Mouse (Mus musculus) lung, embryonic 16.5 days (tissue): Measurements from ENCODE around the gene Rpl13. TPM values are rescaled to one million over a fixed set of nuclear protein-coding genes. Genes with fewer than 3 reads are reported as not detected.

Experiments used
- ATAC-seq: fragments of 200-750 bp; cut with Nextera tagmentation; 2 replicates; pipeline ENCODE4 v1.8.0; 2017; ENCODE audit warnings: low read depth, mild to moderate bottlenecking, moderate library complexity
- H3K27ac ChIP-seq: fragments of 300-500 bp; sonication (generic); 2 replicates; pipeline ENCODE4 v1.5.1; 2014; ENCODE audit warnings: mild to moderate bottlenecking, control low read depth, low read length
- H3K27me3 ChIP-seq: fragments of 300-500 bp; sonication (generic); 2 replicates; pipeline ENCODE4 v1.6.1; 2014; ENCODE audit warnings: low read depth, low read length, mixed read lengths; ENCODE audit not compliant: control insufficient read depth, insufficient read depth
- H3K36me3 ChIP-seq: fragments of 300-500 bp; sonication (generic); 2 replicates; pipeline ENCODE4 v1.6.1; 2014; ENCODE audit warnings: low read length; ENCODE audit not compliant: control insufficient read depth, insufficient read depth
- H3K4me1 ChIP-seq: fragments of 300-500 bp; sonication (generic); replicated peaks from 2 replicates; pipeline ENCODE4 v1.6.1; 2014; ENCODE audit warnings: low read length, mixed read lengths; ENCODE audit not compliant: control insufficient read depth, insufficient read depth
- H3K4me2 ChIP-seq: fragments of 300-500 bp; sonication (generic); 2 replicates; pipeline ENCODE4 v1.6.1; 2014; ENCODE audit warnings: low read depth, low read length, control low read depth
- H3K4me3 ChIP-seq: fragments of 300-500 bp; sonication (generic); 2 replicates; pipeline ENCODE4 v1.5.1; 2014; ENCODE audit warnings: mild to moderate bottlenecking, low read length, control low read depth
- H3K9ac ChIP-seq: fragments of 300-500 bp; sonication (generic); 2 replicates; pipeline ENCODE4 v1.6.1; 2014; ENCODE audit warnings: low read length, control low read depth
- H3K9me3 ChIP-seq: fragments of 300-500 bp; sonication (generic); 2 replicates; pipeline ENCODE4 v1.6.1; 2016; ENCODE audit warnings: low read length; ENCODE audit not compliant: control insufficient read depth
- WGBS: fragments of 180-500 bp; shearing (Covaris S2); extraction: QIAGEN DNeasy Blood & Tissue Kit; methylation state at CpG from one replicate; pipeline ENCODE4 v1.1.7; 2014; 5-methylcytosine and 5-hydroxymethylcytosine counted together
- polyA plus RNA-seq: library from polyadenylated mRNA; unstranded; fragments of >200 nt; fragmentation: Nextera tagmentation; extraction: Ambion mirVana; gene quantifications from 2 replicates; pipeline ENCODE4 v1.2.1, GENCODE M21; 2015

Rpl13 gene
- polyA plus RNA-seq, 1 experiment from 2014 or later: 1,484 TPM

GRCm38 (mm10) chr8:123135806-123136205 is 33.7 kb downstream of the Rpl13 start:
- H3K9me3 ChIP-seq: peaks cover 4% of the 10 kb centered on the region; the same call in 1 of the 2 replicates
- no peak for ATAC-seq
- WGBS: 44% methylated on average over 9 of the region's 9 CpGs
- H3K27ac ChIP-seq: peak overlapping the region; percentile 15; the same call in 1 of the 2 replicates
- no peaks in the 10 kb centered on the region for H3K36me3 ChIP-seq
- no peaks in the 10 kb centered on the region for H3K27me3 ChIP-seq
- H3K9ac ChIP-seq: no peak overlapping the region
- no peak overlapping the region for H3K4me2 ChIP-seq
- no peak overlapping the region for H3K4me3 ChIP-seq
- H3K4me1 ChIP-seq: peaks cover 16% of the 10 kb centered on the region

DNA sequence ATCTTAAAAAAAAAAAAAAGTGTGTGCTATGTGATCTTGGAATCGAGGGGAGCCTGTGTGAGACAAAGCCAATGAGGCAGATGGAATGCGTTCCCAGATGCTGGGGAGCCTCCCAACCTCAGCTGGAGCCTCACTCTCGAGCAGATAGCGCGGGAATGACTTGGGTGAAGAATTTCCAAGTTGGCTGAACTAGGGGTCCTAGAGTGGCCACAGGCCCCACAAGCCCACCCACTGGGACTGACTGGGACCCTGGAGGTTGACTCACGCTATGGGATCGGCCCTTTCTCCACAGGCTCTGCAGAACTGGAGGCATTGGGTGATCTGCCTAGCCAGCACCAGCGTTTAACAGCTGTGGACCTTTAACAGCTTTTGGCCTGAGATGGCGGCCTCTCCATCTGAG is 34.1 kb downstream of the Rpl13 start:
- H3K4me1 ChIP-seq: peaks cover 19% of the 10 kb centered on the region
- H3K9ac ChIP-seq: no peak overlapping the region
- 68% methylated on average over 9 of the region's 9 CpGs for WGBS
- H3K27ac ChIP-seq: no peak overlapping the region
- H3K27me3 ChIP-seq: no peaks in the 10 kb centered on the region
- H3K9me3 ChIP-seq: peaks cover 4% of the 10 kb centered on the region; the same call in 1 of the 2 replicates
- H3K36me3 ChIP-seq: no peaks in the 10 kb centered on the region
- no peak for ATAC-seq
- no peak overlapping the region for H3K4me2 ChIP-seq
- no peak overlapping the region for H3K4me3 ChIP-seq

DNA sequence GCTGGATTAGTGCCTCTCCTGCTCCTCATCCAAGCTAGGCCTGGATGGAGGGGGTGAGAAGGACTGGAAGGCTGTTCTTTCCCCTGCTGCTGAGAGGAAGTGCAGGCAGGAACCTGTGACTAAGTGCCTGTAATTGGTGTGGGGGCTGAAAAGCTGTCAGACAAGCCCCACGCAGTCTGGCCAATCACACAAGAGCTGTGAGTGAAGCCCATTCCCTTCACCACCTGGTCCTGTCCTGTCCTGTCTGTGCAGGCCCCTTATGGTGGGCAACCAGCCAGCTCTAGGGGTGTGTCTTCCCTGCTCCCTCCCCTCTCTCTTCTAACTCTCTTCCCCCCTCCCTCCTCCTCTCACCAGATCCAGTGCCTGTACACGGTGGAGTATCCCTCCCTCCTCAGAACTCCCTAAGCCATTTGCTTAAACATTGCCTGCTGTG is 35.5 kb downstream of the Rpl13 start:
- peak overlapping the region; percentile 74 for H3K27ac ChIP-seq
- no peak overlapping the region for H3K4me2 ChIP-seq
- H3K4me3 ChIP-seq: no peak overlapping the region
- peaks cover 4% of the 10 kb centered on the region; the same call in 1 of the 2 replicates for H3K9me3 ChIP-seq
- no peaks in the 10 kb centered on the region for H3K36me3 ChIP-seq
- ATAC-seq: peak; percentile 67
- peaks cover 28% of the 10 kb centered on the region for H3K4me1 ChIP-seq
- WGBS: 7% methylated on average over 2 of the region's 2 CpGs
- H3K9ac ChIP-seq: peak overlapping the region; percentile 8; the same call in 1 of the 2 replicates
- H3K27me3 ChIP-seq: no peaks in the 10 kb centered on the region

DNA sequence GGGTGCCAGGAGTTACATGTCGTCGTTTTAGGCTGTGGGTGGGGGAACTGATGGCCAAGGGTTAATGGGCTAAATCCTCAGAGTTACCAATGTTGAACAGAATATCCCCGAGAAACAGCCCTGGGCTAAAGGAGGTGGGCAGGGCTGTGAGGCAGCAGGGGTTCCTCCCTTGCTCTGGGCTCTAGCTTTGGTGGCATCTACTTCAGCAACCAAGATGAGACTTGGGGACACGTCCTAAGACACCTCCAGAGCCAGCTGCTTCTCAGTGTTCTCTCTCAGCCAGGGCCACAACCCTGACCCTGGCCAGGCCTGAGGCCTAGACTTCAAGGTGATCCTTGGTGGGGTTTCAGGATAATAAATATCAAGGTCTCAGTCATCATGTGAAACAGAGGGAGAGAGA is 36.6 kb downstream of the Rpl13 start:
- no peaks in the 10 kb centered on the region for H3K36me3 ChIP-seq
- 65% methylated on average over 4 of the region's 4 CpGs for WGBS
- H3K4me1 ChIP-seq: peaks cover 30% of the 10 kb centered on the region
- H3K27me3 ChIP-seq: no peaks in the 10 kb centered on the region
- H3K4me3 ChIP-seq: no peak overlapping the region
- H3K4me2 ChIP-seq: no peak overlapping the region
- no peaks in the 10 kb centered on the region for H3K9me3 ChIP-seq
- H3K27ac ChIP-seq: no peak overlapping the region
- no peak for ATAC-seq
- H3K9ac ChIP-seq: no peak overlapping the region

DNA sequence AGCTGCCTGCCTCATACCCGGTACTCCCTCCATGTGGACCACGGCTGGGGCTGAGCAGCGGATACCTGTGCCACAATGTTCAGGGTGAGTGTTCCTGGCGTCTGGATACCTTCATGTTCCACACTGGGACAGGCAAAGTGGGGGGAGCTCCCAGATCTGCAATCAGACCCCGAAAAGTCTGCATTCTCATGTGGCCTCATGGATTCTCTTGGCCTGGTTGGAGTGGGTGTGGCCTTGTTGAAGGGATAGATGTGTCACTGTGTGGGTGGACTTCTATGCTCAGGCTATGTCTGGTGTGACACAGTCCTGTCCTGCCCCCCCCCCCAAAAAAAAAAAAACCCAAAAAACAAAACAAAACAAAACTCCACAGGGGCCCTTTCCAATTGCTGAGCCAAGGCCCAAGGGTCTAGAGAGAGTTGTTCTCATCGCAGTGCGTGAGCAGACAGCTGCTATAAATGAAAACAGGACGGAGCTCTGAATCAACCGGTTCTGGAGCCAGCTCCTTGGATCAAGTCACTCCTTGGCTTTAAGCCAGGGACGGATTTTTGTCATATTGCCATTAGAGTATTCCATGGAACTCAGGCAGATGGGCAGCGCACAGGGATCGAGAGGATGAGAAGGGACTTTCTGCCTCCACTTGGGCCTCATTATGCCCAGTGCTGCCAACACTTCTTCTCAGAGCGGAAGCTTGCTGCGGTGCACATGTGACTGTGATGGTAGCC is 39.8 kb downstream of the Rpl13 start:
- Histone ChIP-seq H3K9me3 (no peaks in the 10 kb centered on the region), H3K27ac (peak overlapping the region; percentile 97), H3K4me1 (peaks cover 30% of the 10 kb centered on the region), H3K27me3 (no peaks in the 10 kb centered on the region), H3K4me2 (no peak overlapping the region), H3K36me3 (no peaks in the 10 kb centered on the region), H3K4me3 (no peak overlapping the region), H3K9ac (0 out of 2 replicates have a peak overlapping the region, but pooled peaks have one; percentile 25)
- 47% methylated on average over 14 of the region's 14 CpGs for WGBS
- ATAC-seq: peak; percentile 78

DNA sequence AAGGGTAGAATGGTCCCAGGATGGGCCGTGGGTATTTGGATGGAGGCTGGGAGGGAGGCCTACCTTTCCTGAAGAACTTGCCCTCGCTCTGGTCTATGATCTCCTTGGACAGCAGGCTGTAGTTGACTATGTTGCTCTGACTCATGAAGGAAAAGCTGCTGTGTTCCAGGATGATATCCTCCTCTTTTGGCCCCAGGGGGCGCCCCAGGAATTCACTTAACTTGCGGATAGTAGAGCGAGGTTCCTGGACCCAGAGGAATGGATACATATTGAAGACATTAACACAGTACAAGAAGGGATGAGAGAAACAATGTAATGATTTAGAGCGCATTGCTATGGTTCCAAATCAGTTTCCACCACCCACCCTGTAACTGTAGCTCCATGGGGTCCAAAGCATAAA is 43.1 kb downstream of the Rpl13 start:
- H3K9me3 ChIP-seq: no peaks in the 10 kb centered on the region
- H3K9ac ChIP-seq: no peak overlapping the region
- no peak overlapping the region for H3K4me3 ChIP-seq
- no peaks in the 10 kb centered on the region for H3K27me3 ChIP-seq
- peaks cover 13% of the 10 kb centered on the region for H3K4me1 ChIP-seq
- ATAC-seq: no peak
- H3K4me2 ChIP-seq: no peak overlapping the region
- peak overlapping the region; percentile 82 for H3K27ac ChIP-seq
- WGBS: 54% methylated on average over 6 of the region's 6 CpGs
- H3K36me3 ChIP-seq: no peaks in the 10 kb centered on the region

- H3K27ac ChIP-seq: peak overlapping the region; percentile 42
- ATAC-seq: peak; percentile 21; the same call in 1 of the 2 replicates
- WGBS: 42% methylated on average over 7 of the region's 7 CpGs
Observed at GRCm38 (mm10) chr8:123146390-123146789, 44.2 kb downstream of the Rpl13 start.

GRCm38 (mm10) chr8:123150737-123151171 is 48.6 kb downstream of the Rpl13 start:
- ATAC-seq: peak; percentile 72
- WGBS: 30% methylated on average over 9 of the region's 9 CpGs
- Histone ChIP-seq H3K4me1 (peaks cover 5% of the 10 kb centered on the region; the same call in 1 of the 2 replicates), H3K4me2 (no peak overlapping the region), H3K27me3 (no peaks in the 10 kb centered on the region), H3K9ac (no peak overlapping the region), H3K9me3 (no peaks in the 10 kb centered on the region), H3K4me3 (no peak overlapping the region), H3K27ac (peak overlapping the region; percentile 87), H3K36me3 (no peaks in the 10 kb centered on the region)

More at GRCm38 (mm10) chr8:123146390-123146789, 44.2 kb downstream of the Rpl13 start:
- H3K27me3 ChIP-seq: no peaks in the 10 kb centered on the region
- H3K4me3 ChIP-seq: no peak overlapping the region
- no peak overlapping the region for H3K4me2 ChIP-seq
- H3K4me1 ChIP-seq: peaks cover 16% of the 10 kb centered on the region
- H3K9ac ChIP-seq: no peak overlapping the region
- H3K36me3 ChIP-seq: no peaks in the 10 kb centered on the region
- no peaks in the 10 kb centered on the region for H3K9me3 ChIP-seq
